Mouse (Mus musculus): ENCODE results near the gene Spag7. TPM values are rescaled to one million over a fixed set of nuclear protein-coding genes. Genes with fewer than 3 reads are reported as not detected.

Gene Spag7
- total RNA-seq (2021): 10 to 100 TPM; 53.5 to 53.8 TPM
- long read RNA-seq, experiment 1, transcript Spag7-201 (7 exons, 1,159 nt): major isoform, 49 of 54 reads
- long read RNA-seq, experiment 1, partial matches to known transcripts: 2 of 54 reads
- long read RNA-seq, experiment 1, other reads (novel, unspliced or antisense): 2 of 54 reads
- long read RNA-seq, experiment 2, transcript Spag7-201 (7 exons, 1,159 nt): major isoform, 33 of 34 reads
- long read RNA-seq, experiment 2, partial matches to known transcripts: 0 of 34 reads
- long read RNA-seq, experiment 2, other reads (novel, unspliced or antisense): 1 of 34 reads

DNA sequence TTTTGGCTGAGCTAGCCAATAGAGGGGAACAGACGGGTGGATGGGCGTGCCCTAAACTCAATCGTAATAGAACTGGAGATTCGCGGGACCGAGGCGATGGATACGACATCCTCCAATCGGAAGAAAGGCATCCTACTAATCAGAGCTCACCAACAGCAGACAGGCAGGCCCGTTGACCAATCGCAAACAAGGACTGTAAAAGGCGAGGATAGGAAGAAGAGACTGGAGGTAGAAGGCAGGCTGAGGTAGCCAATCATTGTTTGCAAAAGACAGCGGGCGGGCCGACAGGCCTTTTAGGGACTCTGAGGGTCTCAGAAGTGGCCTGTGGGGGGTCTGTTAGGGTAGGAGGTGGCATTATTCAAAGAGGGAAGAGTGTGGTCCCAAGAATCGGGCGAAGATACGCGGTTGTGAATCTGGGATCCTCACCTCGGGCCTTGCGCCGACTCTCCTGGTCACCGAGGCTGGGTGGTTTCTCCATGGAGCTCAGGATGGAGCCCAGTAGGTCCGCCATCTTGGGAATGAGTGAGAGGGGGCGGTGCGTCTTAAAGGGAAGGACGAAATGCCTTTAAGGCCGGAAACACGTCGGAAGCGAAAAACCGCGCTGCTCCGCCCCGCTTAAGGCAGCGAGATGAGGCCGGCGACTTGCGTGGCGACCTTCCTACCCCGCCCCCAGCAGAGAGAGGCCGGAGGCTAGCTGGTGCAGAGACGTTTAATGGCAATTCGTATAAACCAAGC, at the start of gene Spag7:
Gene Spag7, minus strand, starts transcription at position 646 of the 735 bp plus-strand sequence.
- intact Hi-C loops (cut with DNase I): loop anchor here (2.0 kb wide), 1 partner anchor 14 kb away; the partner anchor contains the start of gene Pfn1
- peak; percentile 98 to 99 for DNase-seq (ENCODE audit: low spot score in 2 of 2)

DNA sequence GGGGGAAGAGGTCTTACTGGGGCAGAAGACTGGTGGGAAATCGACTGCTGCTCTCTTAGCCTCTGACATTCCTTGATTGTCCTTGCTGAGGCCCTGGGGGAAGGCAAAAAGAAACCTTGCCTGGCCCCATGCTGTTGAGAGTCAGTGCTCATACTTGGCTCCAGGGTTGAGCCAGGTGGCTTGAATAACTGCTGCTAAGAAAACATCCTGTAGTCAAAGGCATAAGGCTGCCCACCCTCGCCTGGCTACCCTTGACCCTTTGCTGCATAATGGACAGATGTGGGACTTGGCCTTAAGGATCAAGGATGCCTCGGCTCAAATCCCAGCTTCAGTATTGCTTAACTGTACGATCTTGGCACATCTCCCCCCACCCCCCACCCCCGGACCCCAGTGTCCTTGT, 49.3 kb upstream of the Spag7 start:
- no peak for DNase-seq (ENCODE audit: low spot score in 2 of 2)
- intact Hi-C loops (cut with DNase I): no loop called here

DNA sequence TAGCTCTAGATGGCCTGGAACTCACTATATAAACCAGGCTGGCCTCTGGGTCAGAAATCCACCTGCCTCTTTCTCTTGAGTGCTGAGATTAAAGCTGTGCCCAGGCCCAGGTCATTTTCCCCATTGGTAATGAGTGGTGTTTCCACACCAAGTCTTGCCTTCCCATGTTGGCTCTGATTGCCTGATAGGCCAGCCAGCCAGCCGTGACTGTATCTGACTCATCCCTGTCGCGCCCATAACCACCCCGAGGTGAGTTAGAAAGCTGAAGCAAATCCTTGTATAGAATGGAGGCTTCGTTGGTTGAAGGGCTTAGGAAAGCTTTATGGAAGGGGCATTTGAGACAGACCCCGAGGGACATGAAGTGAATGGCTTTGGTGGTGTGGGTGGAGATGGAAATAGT, 46.6 kb upstream of the Spag7 start:
- DNase-seq (ENCODE audit: low spot score in 2 of 2): no peak
- intact Hi-C loops (cut with DNase I): no loop called here

DNA sequence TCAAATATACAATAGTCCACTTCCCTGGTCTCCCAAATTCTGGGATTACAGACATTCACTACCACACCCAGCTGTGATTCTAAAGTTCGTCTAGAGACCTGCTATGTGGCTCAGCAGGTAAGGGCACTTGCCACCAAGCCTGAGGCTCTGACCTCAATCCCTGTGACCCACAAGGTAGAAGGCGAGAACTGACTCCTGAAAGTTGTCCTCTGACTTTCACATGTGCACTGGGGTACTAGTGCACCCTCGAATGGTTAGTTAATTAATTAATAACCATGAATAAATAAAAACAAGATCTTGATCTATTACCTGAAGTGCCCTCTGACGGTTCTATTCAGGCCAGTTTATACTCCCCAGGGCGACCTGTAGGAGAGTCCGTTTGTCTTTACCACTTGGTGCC, 44.0 kb upstream of the Spag7 start:
- intact Hi-C loops (cut with DNase I): no loop called here
- DNase-seq (ENCODE audit: low spot score in 2 of 2): no peak

DNA sequence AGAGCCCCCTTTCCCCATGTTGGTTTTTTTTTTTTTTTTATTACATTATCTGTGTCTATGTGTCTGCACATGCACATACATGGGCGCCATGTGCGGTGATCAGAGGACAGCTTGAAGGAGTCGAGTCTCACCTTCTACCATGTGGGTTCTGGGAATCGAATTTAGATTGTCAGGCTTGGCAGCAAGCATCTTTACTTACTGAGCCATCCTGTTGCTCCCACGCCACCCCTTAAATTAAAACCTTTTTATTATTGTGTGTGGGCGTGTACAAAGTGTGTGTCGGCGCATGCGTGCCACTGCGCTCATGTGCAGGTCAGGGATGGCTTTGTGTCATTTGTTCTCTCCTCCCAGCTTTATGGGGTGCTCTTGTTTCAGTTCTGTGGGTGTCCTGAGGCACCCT, 41.8 kb upstream of the Spag7 start:
- intact Hi-C loops (cut with DNase I): no loop called here
- DNase-seq (ENCODE audit: low spot score in 2 of 2): no peak

DNA sequence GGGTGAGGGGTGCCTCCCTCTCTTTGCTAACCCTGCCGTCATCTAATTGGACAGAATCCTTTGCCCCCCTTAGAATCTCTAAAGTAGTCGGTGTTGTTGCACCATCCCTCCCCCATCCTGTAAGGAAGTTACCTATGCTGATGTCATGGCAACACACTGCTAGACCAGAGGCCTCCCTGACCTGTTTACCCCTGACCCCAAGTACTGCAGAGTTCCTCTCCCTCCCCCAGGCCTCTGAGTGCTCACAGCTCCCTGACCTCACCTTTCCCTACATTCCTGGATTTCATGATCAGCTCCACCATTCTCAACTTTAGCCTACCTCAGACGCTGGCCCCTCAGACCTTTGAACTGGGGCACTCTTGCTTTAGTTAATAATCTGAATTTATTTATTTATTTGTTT, 36.9 kb upstream of the Spag7 start:
- DNase-seq (ENCODE audit: low spot score in 2 of 2): no peak
- intact Hi-C loops (cut with DNase I): no loop called here

DNA sequence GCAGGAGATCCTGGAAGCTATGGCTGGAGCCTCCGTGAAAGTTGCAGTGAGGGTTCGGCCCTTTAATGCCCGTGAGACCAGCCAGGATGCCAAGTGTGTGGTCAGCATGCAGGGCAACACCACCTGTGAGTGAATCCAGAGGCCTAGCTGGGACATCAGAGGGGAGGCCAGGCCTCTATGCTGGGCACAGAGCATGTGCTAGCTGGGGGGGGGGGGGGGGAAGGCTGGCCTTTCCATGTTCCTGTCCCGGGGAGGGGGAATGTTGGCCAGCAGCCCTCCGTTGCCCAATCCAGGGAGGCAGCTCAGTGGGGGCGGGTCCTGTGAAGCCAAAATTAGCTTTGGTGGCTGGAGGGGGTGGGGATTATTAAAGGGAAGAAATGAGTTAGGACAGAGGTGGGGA, 33.6 kb upstream of the Spag7 start:
- DNase-seq (ENCODE audit: low spot score in 2 of 2): no peak
- intact Hi-C loops (cut with DNase I): no loop called here

DNA sequence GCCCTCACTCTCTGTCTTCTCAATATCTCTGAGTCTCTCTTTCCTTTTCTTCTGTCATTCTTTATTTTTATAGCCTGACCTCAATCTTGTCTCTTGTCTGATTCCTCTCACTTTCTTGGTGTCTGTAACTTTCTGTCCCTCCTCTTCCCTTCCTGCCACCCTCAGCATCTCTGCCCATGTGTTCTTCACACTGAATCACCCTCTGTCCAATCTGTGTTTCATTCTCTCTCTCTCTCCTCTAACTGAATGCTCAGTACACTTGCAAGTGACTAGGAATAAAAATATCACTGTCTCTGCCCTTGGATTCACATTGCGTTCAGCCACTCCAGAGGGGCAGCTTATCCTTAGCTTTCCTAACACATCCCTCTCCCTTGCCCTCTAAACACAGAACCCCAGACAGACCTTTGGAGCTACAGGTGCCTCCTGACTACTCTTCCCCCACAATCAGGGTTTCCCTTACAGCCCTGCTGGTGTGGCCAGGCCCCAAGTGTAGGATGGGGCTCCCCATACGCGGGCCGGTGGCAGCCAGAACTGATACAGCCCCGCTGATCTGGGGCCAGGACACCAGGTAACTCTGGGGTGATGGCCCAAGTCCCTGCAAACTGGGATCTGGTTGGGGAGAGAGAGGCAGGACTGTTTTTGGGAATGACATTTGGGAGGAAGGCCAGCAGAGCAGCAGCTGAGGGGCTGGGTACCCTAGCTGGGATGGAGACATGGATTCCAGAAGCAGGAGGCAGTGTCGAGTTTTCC, 32.9 kb upstream of the Spag7 start:
- no peak for DNase-seq (ENCODE audit: low spot score in 2 of 2)
- intact Hi-C loops (cut with DNase I): no loop called here

DNA sequence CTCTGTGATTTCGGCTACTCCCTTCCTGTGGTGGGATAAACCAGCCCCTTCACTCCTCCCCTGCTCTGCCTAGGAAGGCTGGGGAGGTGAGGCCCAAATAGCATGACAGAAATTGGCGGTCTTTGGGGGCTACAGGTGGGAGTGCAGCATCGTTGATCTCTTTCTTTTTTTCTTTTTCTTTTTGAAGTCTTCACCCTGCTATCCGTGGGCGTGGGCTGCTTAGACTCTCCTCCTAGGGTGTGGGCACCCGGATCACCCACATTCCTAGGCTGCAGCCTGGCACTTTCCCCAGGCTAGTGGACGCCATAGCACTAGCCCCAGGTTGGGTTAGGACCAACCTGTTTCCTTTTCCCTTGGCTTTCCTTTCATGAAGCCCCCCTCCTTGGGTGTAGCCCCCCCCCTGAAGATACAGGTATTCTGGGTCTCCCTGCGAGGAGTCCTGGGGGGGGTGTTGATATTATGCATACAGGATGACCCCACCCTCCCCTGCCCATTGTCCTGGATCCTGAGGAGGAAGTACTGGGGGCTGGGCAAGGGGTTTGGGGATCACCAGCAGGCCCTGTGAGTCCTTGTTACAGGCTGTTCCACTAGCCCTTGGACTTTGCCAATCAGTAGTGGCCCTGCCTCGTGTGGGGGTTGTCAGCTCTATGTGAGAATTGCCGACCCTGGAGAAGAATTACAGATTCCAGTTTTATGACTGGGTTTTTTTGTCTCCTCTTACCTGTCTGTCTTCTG, 32.2 kb upstream of the Spag7 start:
- intact Hi-C loops (cut with DNase I): no loop called here
- no peak for DNase-seq (ENCODE audit: low spot score in 2 of 2)

DNA sequence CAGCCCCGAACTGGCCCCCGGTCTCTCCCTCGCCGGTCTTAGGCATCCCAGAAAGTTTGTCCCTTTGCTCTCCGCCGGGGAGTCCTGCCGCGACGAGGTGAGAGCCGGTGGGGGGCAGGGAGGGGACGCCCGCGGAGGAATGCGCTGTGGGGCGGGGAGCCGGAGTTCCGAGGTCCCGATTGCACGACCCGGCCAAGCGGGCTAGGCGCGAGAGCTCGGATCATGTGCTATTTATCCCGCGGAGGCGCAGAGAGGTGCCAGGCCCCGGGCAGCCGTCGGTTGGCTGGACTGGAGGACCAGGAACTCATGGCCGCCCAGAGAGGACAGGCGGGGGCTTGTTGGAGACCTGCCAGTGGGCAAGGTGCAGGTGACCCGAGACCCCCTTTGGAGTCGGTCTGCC, 31.4 kb upstream of the Spag7 start:
- DNase-seq (ENCODE audit: low spot score in 2 of 2): peak; percentile 44 to 47
- intact Hi-C loops (cut with DNase I): no loop called here

DNA sequence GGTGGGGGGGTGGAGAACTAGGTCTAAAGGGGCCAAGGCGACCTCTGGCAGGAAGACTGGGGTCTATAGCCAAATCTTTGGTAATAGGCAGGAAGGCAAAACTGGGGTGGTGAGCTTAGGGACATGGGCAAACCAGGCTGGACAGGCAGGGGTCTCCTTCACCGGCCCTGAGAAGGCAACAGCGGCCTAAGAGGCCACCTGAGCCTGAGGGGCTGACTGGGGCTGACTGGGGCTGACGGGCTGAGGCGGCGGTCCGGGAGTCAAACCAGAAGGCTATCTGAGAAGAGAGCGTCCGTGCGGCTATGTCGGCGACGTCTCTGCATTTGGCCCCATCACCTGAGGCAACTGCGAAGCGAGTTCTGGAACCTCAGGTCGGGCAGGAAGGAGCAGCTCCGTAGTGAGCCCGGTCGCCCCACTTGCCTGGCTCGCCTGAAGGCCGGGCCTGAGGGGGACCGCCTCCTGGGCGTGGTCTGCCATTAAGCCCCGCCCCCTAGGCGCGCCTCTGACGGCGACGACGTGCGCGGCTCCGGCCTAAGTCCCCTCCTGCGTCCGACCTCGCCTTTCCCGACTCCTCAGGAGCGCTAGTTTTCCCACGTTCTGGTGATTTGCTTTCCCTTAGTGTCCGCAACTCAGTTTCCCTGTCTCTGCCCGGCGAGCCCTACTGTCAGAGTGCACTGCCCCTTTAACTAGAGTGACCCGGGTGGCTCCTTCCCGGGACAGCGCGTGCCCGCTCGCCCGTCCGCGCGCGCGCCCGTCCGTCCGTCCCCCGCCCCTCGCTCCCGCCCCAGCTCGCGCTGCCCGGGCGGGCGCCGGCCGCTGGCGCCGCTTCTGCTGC, 30.7 kb upstream of the Spag7 start, which contains the start of the genes Inca1 and Kif1c:
Gene Inca1, minus strand, starts transcription at position 434 of the 835 bp plus-strand sequence.
Gene Kif1c, plus strand, starts transcription at position 827 of the 835 bp plus-strand sequence.
- peak; percentile 94 to 95 for DNase-seq (ENCODE audit: low spot score in 2 of 2)
- intact Hi-C loops (cut with DNase I): no loop called here

DNA sequence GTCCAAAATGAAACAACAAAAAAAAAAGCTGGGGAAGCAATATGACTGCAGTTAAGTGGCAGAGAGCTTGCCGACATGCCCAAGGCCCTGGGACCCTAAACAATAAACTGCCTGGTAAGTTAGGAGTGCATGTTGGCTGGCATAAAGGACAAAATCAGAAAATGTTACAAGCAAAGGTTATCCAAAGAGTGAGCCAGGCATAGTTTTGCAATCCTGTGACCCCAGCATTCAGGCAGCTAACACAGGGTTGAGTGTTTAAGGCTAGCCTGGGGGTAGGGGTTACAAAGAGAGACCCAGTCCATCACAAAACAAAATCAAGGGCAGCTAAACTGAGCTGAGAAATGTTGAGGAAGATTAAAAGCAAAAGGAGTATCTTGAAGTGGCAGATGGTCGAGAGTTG, 29.8 kb upstream of the Spag7 start:
- no peak for DNase-seq (ENCODE audit: low spot score in 2 of 2)
- intact Hi-C loops (cut with DNase I): no loop called here

DNA sequence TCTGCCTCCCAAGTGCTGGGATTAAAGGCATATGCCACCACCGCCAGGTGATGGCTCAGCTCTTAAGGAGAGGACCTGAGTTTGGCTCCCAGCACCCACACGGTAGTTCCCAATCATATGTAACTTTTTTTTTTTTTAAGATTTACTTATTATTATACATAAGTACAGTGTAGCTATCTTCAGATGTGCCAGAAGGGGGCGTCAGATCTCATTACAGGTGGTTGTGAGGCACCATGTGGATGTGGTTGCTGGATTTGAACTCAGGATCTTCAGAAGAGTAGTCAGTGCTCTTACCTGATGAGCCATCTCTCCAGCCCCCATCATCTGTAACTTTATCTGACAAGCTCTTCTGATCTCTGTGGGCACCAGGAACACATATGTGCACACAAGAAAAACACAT, 28.2 kb upstream of the Spag7 start:
- intact Hi-C loops (cut with DNase I): no loop called here
- DNase-seq (ENCODE audit: low spot score in 2 of 2): no peak

DNA sequence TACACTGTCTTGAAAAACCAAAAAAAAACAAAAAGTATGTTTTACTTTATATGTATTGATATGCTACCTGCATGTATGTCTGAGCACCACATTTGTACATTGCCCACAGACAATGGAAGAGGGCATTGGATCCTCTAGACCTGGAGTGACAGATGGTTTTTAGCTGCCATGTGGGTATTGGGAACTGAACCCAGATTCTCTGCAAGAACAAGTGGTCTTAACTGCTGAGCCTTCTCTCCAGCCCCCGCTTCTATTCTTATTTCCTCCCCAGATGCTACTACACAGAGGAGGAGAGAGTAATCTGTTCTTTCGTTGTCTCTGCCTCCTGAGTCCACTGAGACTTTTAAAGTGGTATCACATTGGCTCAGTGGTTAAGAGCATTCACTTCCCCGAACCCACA, 24.3 kb upstream of the Spag7 start:
- no peak for DNase-seq (ENCODE audit: low spot score in 2 of 2)
- intact Hi-C loops (cut with DNase I): no loop called here

DNA sequence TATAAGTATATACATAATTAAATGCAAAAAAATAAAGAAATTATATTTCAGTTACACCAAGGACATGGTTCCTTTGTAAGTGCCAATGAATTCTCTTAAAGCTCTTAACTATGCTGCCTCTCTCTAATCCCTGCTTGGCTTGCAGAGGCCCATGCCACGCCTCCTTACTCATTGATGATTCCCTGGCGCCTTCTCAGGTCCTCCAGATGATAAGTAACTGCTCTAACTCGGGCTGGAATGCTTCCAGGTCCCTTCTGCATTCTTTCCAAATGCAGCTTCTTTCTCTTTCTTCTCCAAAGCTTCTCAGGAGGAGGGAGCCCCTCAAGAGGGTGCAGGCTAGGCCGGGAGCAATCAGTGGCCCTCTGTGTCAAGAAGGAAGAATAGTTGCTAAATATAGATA, 20.4 kb upstream of the Spag7 start:
- DNase-seq (ENCODE audit: low spot score in 2 of 2): no peak
- intact Hi-C loops (cut with DNase I): loop anchor here (5.0 kb wide), 1 partner anchor 43 kb away; no protein-coding TSS in a partner anchor

DNA sequence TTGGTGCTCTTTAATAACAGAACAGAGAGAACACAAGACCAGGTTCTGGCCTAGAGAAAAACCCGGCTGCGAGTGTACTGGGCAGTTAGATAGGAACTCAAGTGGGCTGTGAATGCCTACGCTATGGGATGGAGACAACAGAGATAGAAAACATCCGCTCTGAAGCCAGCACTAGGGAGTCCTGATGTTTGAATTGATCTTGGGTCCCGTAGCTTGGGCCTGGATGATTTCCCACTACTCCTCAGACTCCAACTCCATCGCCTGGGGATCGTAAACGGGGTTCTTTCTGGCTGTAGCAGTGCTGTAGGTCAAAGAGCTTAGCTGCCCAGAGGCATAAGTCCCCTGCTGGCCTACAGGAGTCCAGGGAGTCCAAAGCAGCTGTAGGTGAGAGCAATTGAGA, 19.2 kb upstream of the Spag7 start:
- intact Hi-C loops (cut with DNase I): loop anchor here (5.0 kb wide), 1 partner anchor 44 kb away; no protein-coding TSS in a partner anchor
- no peak for DNase-seq (ENCODE audit: low spot score in 2 of 2)

DNA sequence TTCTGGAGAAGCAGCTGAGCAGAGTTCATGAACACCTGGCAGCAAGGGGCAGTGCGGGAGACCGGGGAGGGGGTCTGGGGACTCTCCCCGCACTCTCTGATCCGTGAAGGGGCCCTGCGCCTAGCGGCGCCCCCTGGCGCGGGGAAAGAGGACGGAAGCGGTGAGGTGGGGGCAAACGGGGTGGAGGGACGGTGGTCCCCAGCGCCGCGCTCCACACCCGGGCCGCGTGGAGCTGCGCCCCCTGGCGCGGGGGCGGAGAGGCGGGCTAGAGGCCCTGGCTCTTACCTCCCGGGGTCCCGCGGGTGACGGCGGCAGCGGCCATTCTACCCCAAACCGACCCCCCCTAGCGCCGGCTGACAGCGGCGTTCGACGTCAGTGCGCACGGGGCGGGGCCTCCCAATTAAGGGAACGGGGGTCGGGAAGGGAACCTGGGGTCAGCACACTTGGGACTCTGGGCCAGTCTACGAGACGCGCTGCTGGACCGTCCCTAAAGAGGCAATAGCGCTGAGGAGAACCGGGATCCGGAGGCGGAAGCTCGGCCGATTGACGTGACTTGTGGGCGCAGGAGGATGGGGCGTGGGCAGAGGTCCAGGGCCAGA, 18.5 kb upstream of the Spag7 start, which contains the start of gene Camta2:
Gene Camta2, minus strand, starts transcription at position 505 of the 599 bp plus-strand sequence.
- peak; percentile 76 to 84 for DNase-seq (ENCODE audit: low spot score in 2 of 2)
- intact Hi-C loops (cut with DNase I): loop anchor here (5.0 kb wide), 1 partner anchor 45 kb away; no protein-coding TSS in a partner anchor

All from left cerebral cortex, postnatal 14 days (tissue).